Mouse (Mus musculus): ENCODE results near the gene Dpagt1. TPM values are rescaled to one million over a fixed set of nuclear protein-coding genes. Genes with fewer than 3 reads are reported as not detected.
"Not testable (repeated sequence)": the region's sequence is repeated elsewhere in the genome, so short reads cannot be mapped to it uniquely, and the experiment has no call there.

Gene Dpagt1
- total RNA-seq (2021) = 10 to 100 TPM; 20.4 to 22.2 TPM

- intact Hi-C loops (cut with DNase I) = no loop called here
- DNase-seq = no peak
Observed at GRCm38 (mm10) chr9:44325768-44326370, at the start of gene Dpagt1. Dpagt1 (plus strand) TSS chr9:44326019.

DNA sequence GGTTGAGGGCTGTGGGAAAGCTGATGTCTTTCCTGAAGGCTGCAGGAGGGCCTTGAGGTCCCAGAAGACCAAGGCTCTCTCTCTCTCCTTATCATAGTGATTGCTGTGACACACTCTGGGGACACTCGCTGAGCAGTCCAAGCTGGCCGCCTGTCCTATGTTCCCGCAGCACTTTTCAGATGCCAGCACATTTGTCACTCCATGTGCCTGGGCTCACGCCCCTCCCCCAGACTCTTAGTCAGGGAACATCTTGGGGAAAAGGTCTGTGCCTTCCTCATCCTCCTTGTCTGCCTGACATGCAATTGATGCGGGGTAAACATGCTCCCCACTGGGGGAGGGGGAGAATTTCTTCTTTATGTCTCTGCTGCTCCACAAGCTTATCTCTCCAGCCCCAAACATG is 42.6 kb upstream of the Dpagt1 start:
- intact Hi-C loops (cut with DNase I) = no loop called here

DNA sequence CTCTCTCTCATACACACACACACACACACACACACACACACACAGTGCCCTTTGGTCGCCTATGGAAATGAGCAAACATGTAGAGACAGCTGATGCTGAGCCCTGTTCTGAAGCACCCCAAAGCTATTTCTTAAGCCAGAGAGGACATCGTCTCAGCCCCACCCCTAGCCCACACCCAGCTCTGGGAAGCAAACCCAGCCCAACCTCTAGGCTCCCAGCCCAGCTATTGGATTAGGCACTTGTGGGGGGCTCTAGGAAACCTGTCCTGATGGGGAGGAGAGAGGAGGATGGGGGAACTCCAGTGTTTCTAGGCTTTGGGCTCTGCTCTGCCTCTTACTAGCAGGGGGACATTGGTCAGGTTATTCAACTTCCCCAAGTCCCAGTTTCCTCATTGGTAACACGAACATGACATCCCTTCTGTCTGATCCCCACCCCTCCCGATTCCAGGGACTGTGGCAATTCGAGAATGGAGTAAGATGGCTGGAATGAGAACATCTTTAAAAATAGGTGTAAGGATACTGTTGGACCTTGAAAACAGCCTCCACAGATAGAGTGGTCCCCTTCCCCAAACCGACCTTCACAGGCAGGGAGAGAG is 39.5 kb upstream of the Dpagt1 start:
- intact Hi-C loops (cut with DNase I) = no loop called here

More for the DNA sequence above, 42.6 kb upstream of the Dpagt1 start:
- no peak for DNase-seq

GRCm38 (mm10) chr9:44287003-44287400 is 38.8 kb upstream of the Dpagt1 start:
- intact Hi-C loops (cut with DNase I) = no loop called here
- no peak for DNase-seq

More for the DNA sequence above, 39.5 kb upstream of the Dpagt1 start:
- no peak for DNase-seq

DNA sequence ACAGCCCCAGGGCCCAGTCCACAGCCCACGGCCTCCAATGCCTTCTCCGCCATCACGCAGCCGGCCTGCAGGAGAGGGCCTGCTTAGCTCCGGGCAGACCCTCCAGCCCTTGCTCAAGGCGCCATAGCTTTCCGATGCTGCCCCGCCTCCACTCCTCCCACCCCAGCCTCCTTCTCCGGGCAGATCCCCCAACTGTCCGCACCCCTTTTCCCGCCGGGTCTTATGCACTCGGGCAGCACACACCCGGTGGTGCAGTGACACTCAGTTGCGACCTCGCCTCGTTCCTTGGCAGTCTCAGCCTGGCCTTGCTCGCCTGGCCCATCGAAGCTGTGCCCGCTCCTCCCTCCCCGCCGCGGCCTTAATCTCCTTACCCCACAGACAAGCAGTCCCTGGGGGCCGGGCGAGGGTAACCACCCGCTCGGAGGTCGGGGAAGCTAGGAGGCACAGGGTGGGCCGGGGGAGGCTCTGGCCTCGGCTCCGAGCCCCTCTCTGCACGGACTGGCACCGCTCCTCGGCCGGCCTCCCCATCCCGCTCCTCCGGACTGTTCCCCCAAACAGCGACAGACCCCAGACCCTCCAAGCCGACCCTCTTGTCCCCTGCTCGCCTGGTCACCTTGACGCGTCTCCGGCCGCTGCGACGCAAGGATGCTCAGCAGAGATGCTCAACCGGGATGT is 38.3 kb upstream of the Dpagt1 start:
- intact Hi-C loops (cut with DNase I) = no loop called here
- DNase-seq = peak; percentile 57

DNA sequence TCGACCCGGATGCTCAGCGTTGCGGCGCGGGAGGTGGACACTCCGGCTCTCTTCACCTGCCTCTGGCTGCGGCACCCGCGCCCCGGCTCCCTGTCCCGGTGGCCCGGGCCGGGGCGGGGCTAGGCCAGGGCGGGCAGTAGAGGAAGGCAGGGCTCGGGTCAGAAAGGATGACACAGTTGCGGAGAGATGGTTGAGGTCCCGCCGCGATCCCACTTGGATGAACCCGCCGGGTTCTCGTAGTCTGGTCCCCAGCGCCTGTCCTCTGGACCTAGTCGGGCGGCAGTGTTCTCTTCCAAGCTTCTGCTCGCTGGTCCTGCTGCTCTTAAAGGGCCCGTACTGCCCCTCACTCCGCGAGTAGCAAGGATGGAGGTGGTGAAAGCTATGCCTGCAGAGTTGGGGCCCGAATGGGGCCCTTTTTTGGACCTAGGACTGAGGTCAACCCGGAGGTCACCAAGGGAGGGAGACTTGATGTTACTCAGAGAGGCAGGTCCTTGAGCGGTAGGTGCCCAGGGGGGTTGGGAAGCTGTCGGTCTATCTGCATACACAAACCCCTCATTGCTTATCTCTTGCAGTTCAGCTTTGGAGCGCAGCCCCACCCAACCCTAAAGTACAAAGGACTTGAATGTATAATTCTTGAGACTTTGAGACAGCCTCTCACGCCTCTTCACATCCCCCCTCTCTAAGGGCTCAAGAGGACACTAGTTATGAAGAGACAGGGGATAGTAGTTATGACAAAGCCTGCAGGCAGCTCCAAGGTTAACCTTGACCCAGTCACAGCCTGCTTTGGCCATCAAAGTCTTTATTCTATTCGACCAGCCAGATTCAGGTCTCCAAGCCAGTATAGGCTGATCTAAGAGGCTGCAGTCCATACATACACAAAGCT is 37.5 kb upstream of the Dpagt1 start, which contains the start of gene Abcg4:
Gene Abcg4, minus strand, starts transcription at position 540 of the 883 bp plus-strand sequence.
- intact Hi-C loops (cut with DNase I) = no loop called here
- DNase-seq = peak; percentile 47

- intact Hi-C loops (cut with DNase I) = no loop called here
- no peak for DNase-seq
Observed at GRCm38 (mm10) chr9:44288959-44289291, 36.9 kb upstream of the Dpagt1 start.

DNA sequence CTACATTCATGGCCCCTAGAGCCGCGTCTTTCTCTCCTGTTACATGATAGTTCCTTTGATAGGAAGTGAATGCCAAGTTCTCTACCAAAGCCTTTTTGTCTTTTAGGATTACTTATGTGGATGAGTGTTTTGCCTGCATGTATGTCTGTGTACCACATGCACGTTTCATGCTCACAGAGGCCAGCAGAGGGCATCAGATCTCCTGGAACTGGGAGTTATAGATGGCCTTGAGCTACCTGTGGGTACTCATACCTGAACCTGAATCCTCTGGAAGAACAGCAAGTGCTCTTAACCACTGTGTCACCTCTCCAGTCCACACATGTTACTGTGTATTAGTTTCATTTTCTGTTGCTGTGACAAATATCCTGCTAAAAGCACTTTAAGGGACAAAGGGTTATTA is 33.3 kb upstream of the Dpagt1 start:
- intact Hi-C loops (cut with DNase I) = no loop called here
- peak; percentile 39 for DNase-seq

DNA sequence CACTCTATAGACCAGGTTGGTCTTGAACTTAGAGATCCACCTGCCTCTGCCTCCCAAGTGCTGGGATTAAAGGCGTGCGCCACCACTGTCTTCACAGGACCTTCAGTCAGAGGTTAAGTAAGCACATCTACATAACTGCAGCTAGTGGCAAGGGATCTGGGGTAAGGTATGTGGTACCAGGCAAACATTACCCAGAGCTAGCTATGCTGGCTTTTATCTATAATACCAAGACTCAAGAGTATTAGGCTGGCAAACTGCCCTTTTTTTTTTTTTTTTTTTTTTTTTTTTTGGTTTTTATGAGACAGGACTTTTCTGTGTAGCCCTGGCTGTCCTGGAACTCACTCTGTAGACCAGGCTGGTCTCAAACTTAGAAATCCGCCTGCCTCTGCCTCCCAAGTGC is 25.8 kb upstream of the Dpagt1 start:
- DNase-seq; intact Hi-C loops (cut with DNase I): not testable (repeated sequence)

DNA sequence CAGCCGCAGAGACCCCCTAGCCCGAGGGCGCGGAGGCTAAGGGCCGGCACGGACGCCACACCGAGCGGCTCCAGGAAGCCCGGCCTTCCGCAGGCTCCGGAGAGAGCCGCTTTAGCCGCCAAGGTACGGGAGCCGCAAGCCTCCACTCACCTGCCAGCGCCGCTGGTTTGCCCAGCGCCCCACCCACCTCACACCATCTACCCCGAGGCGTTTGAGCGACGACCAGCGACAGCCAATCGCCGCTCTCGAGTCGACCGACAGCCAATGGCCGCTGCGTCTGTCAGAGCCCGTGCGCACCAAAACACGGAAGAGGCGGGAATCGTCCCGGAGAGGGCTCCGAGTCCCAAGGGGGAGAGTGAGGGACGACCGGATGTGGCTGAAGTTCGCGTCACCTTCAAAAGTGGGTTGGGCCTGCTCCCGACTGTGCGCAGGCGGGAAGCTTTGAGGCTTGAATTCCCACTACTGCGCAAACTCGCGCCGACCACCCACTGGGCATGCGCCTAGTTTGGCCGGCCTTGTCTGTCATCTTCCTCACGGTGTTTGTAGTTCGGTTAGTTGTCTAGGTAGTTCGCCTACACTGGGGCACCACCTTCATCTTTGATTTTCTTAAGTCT is 20.2 kb upstream of the Dpagt1 start, which contains the start of gene Hinfp:
Gene Hinfp, minus strand, starts transcription at position 206 of the 614 bp plus-strand sequence.
- intact Hi-C loops (cut with DNase I) = no loop called here
- peak; percentile 99 for DNase-seq

DNA sequence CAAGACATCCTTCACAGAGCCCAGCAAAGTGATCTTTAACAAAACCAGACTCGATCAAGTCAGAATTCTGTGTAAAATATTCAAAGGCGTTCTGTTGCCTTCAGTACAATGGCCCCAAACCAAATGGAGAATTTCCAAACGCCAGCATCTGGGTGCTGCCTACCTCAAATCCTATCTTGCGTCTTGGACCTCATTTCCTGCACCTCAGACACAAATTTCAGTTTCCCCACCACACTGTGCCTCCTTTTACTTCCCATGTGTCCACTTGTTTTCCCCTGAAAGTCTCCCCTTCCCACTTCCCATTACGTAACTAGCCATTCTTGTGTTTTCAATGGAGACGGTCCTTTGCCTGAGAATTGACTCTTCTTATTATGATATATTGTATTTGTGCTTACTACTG is 19.3 kb upstream of the Dpagt1 start:
- intact Hi-C loops (cut with DNase I) = no loop called here
- DNase-seq = no peak

GRCm38 (mm10) chr9:44307248-44307647 is 18.6 kb upstream of the Dpagt1 start:
- intact Hi-C loops (cut with DNase I) = no loop called here
- DNase-seq = no peak

- intact Hi-C loops (cut with DNase I) = no loop called here
- no peak for DNase-seq
Observed at GRCm38 (mm10) chr9:44309756-44310155, 16.1 kb upstream of the Dpagt1 start.

GRCm38 (mm10) chr9:44310750-44311135 is 15.1 kb upstream of the Dpagt1 start:
- intact Hi-C loops (cut with DNase I) = no loop called here
- DNase-seq = no peak

DNA sequence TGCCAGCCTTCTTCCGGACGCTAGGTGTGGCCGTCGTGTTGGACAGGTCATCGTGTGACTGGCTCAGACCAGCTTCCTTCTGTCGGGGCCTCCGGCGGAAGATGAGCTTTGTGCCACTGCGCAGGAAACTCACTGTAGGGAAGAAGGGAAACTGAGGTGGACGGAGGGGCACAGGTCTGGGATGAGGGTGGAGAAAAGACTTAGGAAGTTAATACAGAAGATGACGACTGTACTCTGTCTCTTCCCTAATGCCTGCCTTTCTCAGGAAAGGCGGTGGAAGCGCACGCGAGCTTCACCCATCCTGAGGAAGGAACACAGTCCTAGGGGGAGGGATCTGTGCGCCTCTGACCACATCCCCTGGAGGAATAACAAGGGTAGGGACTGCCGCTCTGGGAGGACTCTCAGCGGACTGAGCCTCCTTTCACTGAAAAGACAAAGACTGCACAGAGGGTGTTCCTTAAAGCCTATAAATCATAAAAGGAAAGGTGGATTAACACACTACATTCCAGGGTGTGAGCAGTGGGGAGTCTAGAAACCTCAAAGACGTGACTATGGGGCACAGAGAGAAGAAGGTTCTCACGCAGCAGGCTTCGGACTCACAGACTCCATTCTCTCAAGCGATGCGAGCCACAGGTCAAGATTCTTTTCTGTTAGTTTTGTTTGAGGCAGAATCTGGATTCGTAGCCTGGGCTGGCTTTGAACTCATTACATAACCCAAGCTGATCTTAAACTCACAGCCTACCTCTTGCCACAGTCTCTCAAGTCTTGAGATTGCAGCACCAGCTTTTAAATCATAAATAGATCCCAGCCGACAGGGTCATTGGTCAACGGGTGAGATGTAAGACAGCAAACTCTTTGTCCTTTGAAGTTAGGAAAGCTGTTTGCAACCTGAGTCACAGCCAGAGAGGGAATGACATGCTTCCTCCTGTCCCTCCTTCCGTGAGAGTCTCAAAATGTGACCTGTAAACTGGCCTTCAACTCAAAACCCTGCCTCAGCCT is 14.4 kb upstream of the Dpagt1 start:
- intact Hi-C loops (cut with DNase I) = no loop called here
- DNase-seq = no peak

- peak; percentile 74 for DNase-seq
- intact Hi-C loops (cut with DNase I) = no loop called here
Observed at GRCm38 (mm10) chr9:44313476-44314256, 12.2 kb upstream of the Dpagt1 start.

DNA sequence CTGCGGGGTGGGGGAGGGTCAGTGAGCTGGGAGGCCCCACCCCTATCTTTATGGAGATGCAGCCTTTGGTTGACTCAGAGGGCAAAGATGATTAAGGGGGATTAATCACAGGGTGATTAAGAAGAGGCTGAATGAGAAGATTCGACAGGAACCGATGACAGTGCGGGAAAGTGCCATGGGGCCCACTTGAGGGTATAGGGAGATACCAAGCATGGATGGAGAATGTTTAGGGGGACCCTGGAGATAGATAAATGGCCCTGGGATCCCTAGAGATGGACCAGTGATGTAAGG is 11.6 kb upstream of the Dpagt1 start:
- no peak for DNase-seq
- intact Hi-C loops (cut with DNase I) = no loop called here

DNA sequence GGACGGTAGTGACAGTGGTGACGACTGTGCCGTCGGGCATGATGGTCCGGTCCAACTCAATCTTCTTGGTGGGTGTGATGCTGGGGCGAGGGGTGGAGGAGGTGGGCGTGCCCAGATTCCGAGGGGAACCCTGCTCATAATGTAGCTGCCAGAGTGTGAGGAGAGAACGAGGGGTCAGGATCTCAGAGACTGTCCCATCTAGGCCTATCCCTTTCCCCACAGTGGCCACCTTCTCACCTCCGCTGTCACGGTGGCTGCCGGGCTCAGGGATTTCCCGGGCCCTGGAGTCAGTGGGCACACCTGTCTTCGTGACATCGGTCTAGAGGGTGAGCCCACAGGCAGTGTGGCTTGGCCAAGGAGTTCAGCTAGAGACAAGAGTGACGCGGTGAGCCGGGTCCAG is 10.9 kb upstream of the Dpagt1 start:
- intact Hi-C loops (cut with DNase I) = no loop called here
- no peak for DNase-seq

- intact Hi-C loops (cut with DNase I) = no loop called here
- DNase-seq = no peak
Observed at GRCm38 (mm10) chr9:44317452-44317851, 8.4 kb upstream of the Dpagt1 start.
